Mouse (Mus musculus) kidney, embryonic 14.5 days (tissue): ENCODE measurements at regions not wholly inside any gene's neighbourhood (a gene's known extent, or its start where the extent isn't known, plus 50 kb on each side); places are given as distances from the start of the nearest gene placed in this dataset.
A peak's percentile ranks its signal among the peaks of the same experiment; 100 is the strongest.

Experiments
- ATAC-seq: fragments of 200-750 bp; cut with Nextera tagmentation; 2 replicates; pipeline ENCODE4 v1.8.0; 2017; ENCODE audit warnings: moderate number of reproducible peaks, mild to moderate bottlenecking, moderate TSS enrichment, moderate library complexity; ENCODE audit not compliant: low FRiP score, low TSS enrichment
- H3K27ac ChIP-seq: fragments of 300-500 bp; sonication (generic); 2 replicates; pipeline ENCODE4 v1.5.1; 2014; ENCODE audit warnings: low read depth, mild to moderate bottlenecking, low read length, moderate library complexity, mixed read lengths
- H3K27me3 ChIP-seq: fragments of 300-500 bp; sonication (generic); 2 replicates; pipeline ENCODE4 v1.6.1; 2014; ENCODE audit warnings: mild to moderate bottlenecking, low read length; ENCODE audit not compliant: control insufficient read depth, insufficient read depth
- H3K36me3 ChIP-seq: fragments of 300-500 bp; sonication (generic); 2 replicates; pipeline ENCODE4 v1.6.1; 2014; ENCODE audit warnings: low read length, mixed read lengths; ENCODE audit not compliant: control insufficient read depth, insufficient read depth
- H3K4me1 ChIP-seq: fragments of 300-500 bp; sonication (generic); 2 replicates; pipeline ENCODE4 v1.6.1; 2014; ENCODE audit warnings: low read length, mixed read lengths; ENCODE audit not compliant: control insufficient read depth, insufficient read depth
- H3K4me2 ChIP-seq: fragments of 300-500 bp; sonication (generic); replicated peaks from 2 replicates; pipeline ENCODE4 v1.6.1; 2014; ENCODE audit warnings: low read depth, mild to moderate bottlenecking, low read length
- H3K4me3 ChIP-seq: fragments of 300-500 bp; sonication (generic); 2 replicates; pipeline ENCODE4 v1.5.1; 2014; ENCODE audit warnings: mild to moderate bottlenecking, low read length
- H3K9ac ChIP-seq: fragments of 300-500 bp; sonication (generic); 2 replicates; pipeline ENCODE4 v1.6.1; 2014; ENCODE audit warnings: low read depth, mild to moderate bottlenecking, low read length, moderate library complexity
- H3K9me3 ChIP-seq: fragments of 300-500 bp; sonication (generic); 2 replicates; pipeline ENCODE4 v1.6.1; 2016; ENCODE audit warnings: low read length; ENCODE audit not compliant: control insufficient read depth
- WGBS: fragments of 180-500 bp; shearing (Covaris S2); extraction: QIAGEN DNeasy Blood & Tissue Kit; methylation state at CpG from one replicate; pipeline ENCODE4 v1.1.7; 2014; 5-methylcytosine and 5-hydroxymethylcytosine counted together

DNA sequence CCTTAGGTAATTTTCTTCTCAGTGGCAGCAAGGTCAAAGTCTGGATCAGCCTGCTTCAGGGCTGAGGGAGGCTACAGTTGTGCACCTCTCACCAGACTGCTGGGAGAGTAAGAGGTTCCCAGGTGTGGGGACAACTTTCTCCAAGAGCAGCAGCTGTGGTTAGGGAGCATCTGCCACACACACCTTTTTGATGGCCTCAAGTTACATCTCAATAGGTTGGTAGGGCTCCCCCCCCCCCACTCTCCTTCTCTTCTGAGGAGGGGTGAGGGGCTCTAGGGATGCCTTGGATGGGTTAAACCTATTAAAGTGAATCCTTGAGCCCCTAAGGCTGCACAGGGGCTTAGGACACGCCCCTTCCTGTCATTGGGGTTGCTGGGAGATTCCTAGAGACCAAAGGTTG, 94.7 kb upstream of the Ccnd1 start:
- Histone ChIP-seq H3K9me3 (no peaks in the 10 kb centered on the region), H3K27ac (no peak overlapping the region), H3K9ac (no peak overlapping the region), H3K36me3 (no peaks in the 10 kb centered on the region), H3K4me3 (no peak overlapping the region), H3K27me3 (no peaks in the 10 kb centered on the region), H3K4me2 (no peak overlapping the region), H3K4me1 (peaks cover 7% of the 10 kb centered on the region; the same call in 1 of the 2 replicates)
- ATAC-seq: no peak
- 77% methylated on average over 1 of the region's 1 CpGs for WGBS

DNA sequence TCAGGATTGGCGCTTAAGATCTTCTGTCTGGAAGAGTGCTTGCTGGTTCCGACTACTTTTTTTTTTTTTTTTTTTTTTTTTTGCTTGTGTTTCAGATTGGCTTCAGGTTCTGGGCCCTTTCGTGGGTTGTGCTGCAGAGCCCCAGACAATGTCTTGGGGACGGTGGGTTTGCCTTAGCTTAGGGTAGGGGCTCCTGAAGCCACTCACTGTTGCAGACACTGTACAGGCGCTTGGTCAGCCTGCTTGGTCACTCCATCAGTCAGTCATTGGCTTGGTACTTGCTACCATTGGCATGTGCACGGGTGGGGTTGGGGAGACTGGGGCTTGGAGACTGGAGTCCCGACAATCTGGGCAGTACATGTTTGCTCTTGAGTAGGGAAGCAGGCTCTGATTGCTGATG, 91.5 kb upstream of the Ccnd1 start:
- Histone ChIP-seq H3K9me3 (no peaks in the 10 kb centered on the region), H3K27me3 (no peaks in the 10 kb centered on the region), H3K27ac (peak overlapping the region; percentile 12; the same call in 1 of the 2 replicates), H3K4me3 (peak overlapping the region; percentile 29; the same call in 1 of the 2 replicates), H3K4me1 (peaks cover 7% of the 10 kb centered on the region; the same call in 1 of the 2 replicates), H3K36me3 (no peaks in the 10 kb centered on the region), H3K9ac (no peak overlapping the region), H3K4me2 (peak overlapping the region; percentile 71)
- WGBS: 17% methylated on average over 7 of the region's 7 CpGs
- ATAC-seq: 0 out of 2 replicates have a peak, but pooled peaks have one; percentile 22

- under 1% methylated on average over 22 of the region's 22 CpGs for WGBS
- Histone ChIP-seq H3K27ac (peak overlapping the region; percentile 64; the same call in 1 of the 2 replicates), H3K9me3 (no peaks in the 10 kb centered on the region), H3K9ac (peak overlapping the region; percentile 51), H3K36me3 (no peaks in the 10 kb centered on the region), H3K4me2 (peak overlapping the region; percentile 71), H3K4me1 (peaks cover 7% of the 10 kb centered on the region; the same call in 1 of the 2 replicates), H3K4me3 (peak overlapping the region; percentile 29), H3K27me3 (no peaks in the 10 kb centered on the region)
- ATAC-seq: peak; percentile 94
Measured at GRCm38 (mm10) chr7:145030635-145031141, 91.0 kb upstream of the Ccnd1 start.

DNA sequence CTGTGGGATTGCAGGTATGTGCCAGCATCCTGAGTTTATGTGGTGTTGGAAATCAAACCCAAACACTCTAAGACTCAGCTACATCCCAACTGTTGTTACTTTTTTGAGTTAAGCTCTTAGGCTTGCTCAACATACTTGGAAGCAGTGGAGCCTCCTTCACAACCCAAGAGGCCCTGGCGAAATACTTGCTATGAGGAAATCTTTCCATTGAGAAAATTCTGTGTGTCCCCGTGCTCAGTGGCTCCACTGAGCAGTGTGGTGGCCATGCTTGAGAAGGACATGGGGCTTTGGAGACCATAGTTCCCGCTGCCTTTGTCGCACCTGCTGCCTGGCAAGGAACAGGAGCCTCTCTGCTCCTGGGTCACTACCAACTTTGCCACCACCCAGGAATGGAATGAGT, 89.9 kb upstream of the Ccnd1 start:
- H3K36me3 ChIP-seq: no peaks in the 10 kb centered on the region
- no peaks in the 10 kb centered on the region for H3K9me3 ChIP-seq
- ATAC-seq: no peak
- peaks cover 7% of the 10 kb centered on the region; the same call in 1 of the 2 replicates for H3K4me1 ChIP-seq
- H3K4me3 ChIP-seq: no peak overlapping the region
- no peak overlapping the region for H3K9ac ChIP-seq
- no peaks in the 10 kb centered on the region for H3K27me3 ChIP-seq
- no peak overlapping the region for H3K27ac ChIP-seq
- WGBS: 92% methylated on average over 4 of the region's 4 CpGs
- H3K4me2 ChIP-seq: no peak overlapping the region

- H3K36me3 ChIP-seq: no peaks in the 10 kb centered on the region
- no peaks in the 10 kb centered on the region for H3K9me3 ChIP-seq
- H3K9ac ChIP-seq: no peak overlapping the region
- H3K4me1 ChIP-seq: peaks cover 7% of the 10 kb centered on the region; the same call in 1 of the 2 replicates
- H3K4me3 ChIP-seq: no peak overlapping the region
- no peaks in the 10 kb centered on the region for H3K27me3 ChIP-seq
- no peak overlapping the region for H3K27ac ChIP-seq
- 46% methylated on average over 4 of the region's 4 CpGs for WGBS
- H3K4me2 ChIP-seq: no peak overlapping the region
- no peak for ATAC-seq
Measured at GRCm38 (mm10) chr7:145029124-145029523, 89.4 kb upstream of the Ccnd1 start.

- Histone ChIP-seq H3K4me3 (no peak overlapping the region), H3K27me3 (no peaks in the 10 kb centered on the region), H3K4me2 (no peak overlapping the region), H3K9ac (no peak overlapping the region), H3K9me3 (no peaks in the 10 kb centered on the region), H3K27ac (no peak overlapping the region), H3K4me1 (peaks cover 7% of the 10 kb centered on the region; the same call in 1 of the 2 replicates), H3K36me3 (no peaks in the 10 kb centered on the region)
- no peak for ATAC-seq
- 85% methylated on average over 4 of the region's 4 CpGs for WGBS
Measured at GRCm38 (mm10) chr7:145027061-145027460, 87.3 kb upstream of the Ccnd1 start.

DNA sequence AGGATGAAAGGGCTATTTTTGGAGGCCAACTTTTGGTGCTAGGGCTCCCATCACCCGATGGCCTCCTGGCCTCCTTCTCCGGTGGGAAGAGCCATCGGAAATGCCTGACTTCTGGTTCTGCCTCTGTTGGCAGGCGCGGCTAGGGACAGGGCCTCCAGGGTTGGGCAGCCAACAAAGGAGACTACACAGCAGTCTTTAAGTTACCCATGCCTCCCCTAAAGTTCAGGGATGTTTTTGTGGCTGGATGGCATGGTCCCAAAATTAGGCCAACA, 86.2 kb upstream of the Ccnd1 start:
- H3K27me3 ChIP-seq: no peaks in the 10 kb centered on the region
- no peak overlapping the region for H3K4me3 ChIP-seq
- no peak overlapping the region for H3K9ac ChIP-seq
- no peaks in the 10 kb centered on the region for H3K36me3 ChIP-seq
- H3K4me2 ChIP-seq: no peak overlapping the region
- H3K4me1 ChIP-seq: peaks cover 7% of the 10 kb centered on the region; the same call in 1 of the 2 replicates
- no peak overlapping the region; the same call in 1 of the 2 replicates for H3K27ac ChIP-seq
- 80% methylated on average over 5 of the region's 5 CpGs for WGBS
- H3K9me3 ChIP-seq: no peaks in the 10 kb centered on the region
- ATAC-seq: no peak

- H3K4me2 ChIP-seq: no peak overlapping the region
- peak; percentile 62 for ATAC-seq
- H3K4me1 ChIP-seq: peaks cover 2% of the 10 kb centered on the region; the same call in 1 of the 2 replicates
- H3K36me3 ChIP-seq: no peaks in the 10 kb centered on the region
- H3K4me3 ChIP-seq: no peak overlapping the region
- H3K27ac ChIP-seq: peak overlapping the region; percentile 25; the same call in 1 of the 2 replicates
- WGBS: 52% methylated on average over 6 of the region's 6 CpGs
- no peak overlapping the region for H3K9ac ChIP-seq
- H3K9me3 ChIP-seq: no peaks in the 10 kb centered on the region
- H3K27me3 ChIP-seq: no peaks in the 10 kb centered on the region
Measured at GRCm38 (mm10) chr7:145025186-145026013, 85.7 kb upstream of the Ccnd1 start.

- Histone ChIP-seq H3K36me3 (no peaks in the 10 kb centered on the region), H3K9ac (no peak overlapping the region), H3K27me3 (no peaks in the 10 kb centered on the region), H3K9me3 (no peaks in the 10 kb centered on the region), H3K4me2 (no peak overlapping the region), H3K4me3 (no peak overlapping the region), H3K27ac (peak overlapping the region; percentile 25; the same call in 1 of the 2 replicates), H3K4me1 (no peaks in the 10 kb centered on the region)
- no peak for ATAC-seq
- 67% methylated on average over 2 of the region's 2 CpGs for WGBS
Measured at GRCm38 (mm10) chr7:145024651-145025050, 84.9 kb upstream of the Ccnd1 start.
